Mouse (Mus musculus) MEL (cell line): ENCODE results near the gene Lgals3. TPM values are rescaled to one million over a fixed set of nuclear protein-coding genes. Genes with fewer than 3 reads are reported as not detected.

Source experiments
- DNase-seq: peaks from one replicate; pipeline ENCODE4 v3.0.0; 2011; ENCODE audit warnings: low read depth, low spot score
- H3K27ac ChIP-seq: 2 replicates; pipeline ENCODE4 v1.5.1; 2012; ENCODE audit warnings: low read depth, mild to moderate bottlenecking, control low read depth, low read length, moderate library complexity; ENCODE audit not compliant: control insufficient read depth
- H3K27me3 ChIP-seq, 2 experiments: fragments of 150-350 bp in 1 of 2; sonication (generic) in 1 of 2; 2 replicates each; pipeline ENCODE4 v1.6.1; 2012; ENCODE audit warnings: low read length in 2 of 2, mild to moderate bottlenecking in 2 of 2, improper control_type of control experiment in 1 of 2, moderate library complexity in 1 of 2; ENCODE audit not compliant: insufficient read depth in 2 of 2, control insufficient read depth in 1 of 2
- H3K36me3 ChIP-seq, 2 experiments: 2 replicates each; pipeline ENCODE4 v1.6.1; 2012 to 2014; ENCODE audit warnings: low read length in 2 of 2, improper control_type of control experiment in 1 of 2, inconsistent platforms in 1 of 2, mild to moderate bottlenecking in 1 of 2; ENCODE audit not compliant: insufficient read depth in 2 of 2, control insufficient read depth in 1 of 2
- H3K4me1 ChIP-seq, 2 experiments: fragments of 150-350 bp in 1 of 2; sonication (generic) in 1 of 2; 2 replicates each; pipeline ENCODE4 v1.6.1; 2012; ENCODE audit warnings: low read length in 2 of 2, improper control_type of control experiment in 1 of 2, mild to moderate bottlenecking in 1 of 2; ENCODE audit not compliant: insufficient read depth in 2 of 2, control insufficient read depth in 1 of 2
- H3K4me3 ChIP-seq, 2 experiments: fragments of 150-350 bp in 1 of 2; sonication (generic) in 1 of 2; 2 replicates each; pipeline ENCODE4 v1.5.1; 2012; ENCODE audit warnings: low read depth in 2 of 2, low read length in 2 of 2, mild to moderate bottlenecking in 2 of 2, moderate library complexity in 2 of 2, control low read depth in 1 of 2, improper control_type of control experiment in 1 of 2; ENCODE audit not compliant: control insufficient read depth in 1 of 2, insufficient read depth in 1 of 2
- H3K79me2 ChIP-seq: 2 replicates; pipeline ENCODE4 v1.6.1; 2012; ENCODE audit warnings: mild to moderate bottlenecking, low read length, moderate library complexity; ENCODE audit not compliant: control insufficient read depth, poor library complexity, insufficient read depth
- H3K9ac ChIP-seq: 2 replicates; pipeline ENCODE4 v1.6.1; 2012; ENCODE audit warnings: low read depth, mild to moderate bottlenecking, control low read depth, low read length, moderate library complexity; ENCODE audit not compliant: control insufficient read depth, poor library complexity, severe bottlenecking
- H3K9me3 ChIP-seq: fragments of 150-350 bp; sonication (generic); replicated peaks from 2 replicates; pipeline ENCODE4 v1.6.1; 2012; ENCODE audit warnings: mild to moderate bottlenecking, low read length, improper control_type of control experiment, moderate library complexity; ENCODE audit not compliant: insufficient read depth
- BHLHE40 ChIP-seq: IDR thresholded peaks from 2 replicates; pipeline ENCODE4 v1.6.1; 2012; ENCODE audit warnings: low read depth, mild to moderate bottlenecking, inconsistent platforms, low read length, improper control_type of control experiment, borderline replicate concordance
- CHD1 ChIP-seq: IDR thresholded peaks from 2 replicates; pipeline ENCODE4 v1.6.1; 2012; ENCODE audit warnings: low read depth, mild to moderate bottlenecking, inconsistent platforms, low read length, improper control_type of control experiment
- CHD2 ChIP-seq: IDR thresholded peaks from 2 replicates; pipeline ENCODE4 v1.6.1; 2011; ENCODE audit warnings: low read length, improper control_type of control experiment
- CTCF ChIP-seq, 3 experiments: IDR thresholded peaks in 2 of 3; conservative IDR thresholded peaks in 1 of 3; 2 replicates each; pipeline ENCODE4 v1.5.1; 2011 to 2012; ENCODE audit warnings: low read length in 3 of 3, low read depth in 2 of 3, mild to moderate bottlenecking in 2 of 3, improper control_type of control experiment in 1 of 3, inconsistent platforms in 1 of 3, mixed read lengths in 1 of 3, moderate library complexity in 1 of 3; ENCODE audit not compliant: control insufficient read depth in 1 of 3, insufficient read depth in 1 of 3, poor library complexity in 1 of 3, severe bottlenecking in 1 of 3
- E2F4 ChIP-seq: IDR thresholded peaks from 2 replicates; pipeline ENCODE4 v1.6.1; 2011; ENCODE audit warnings: low read depth, low read length, improper control_type of control experiment, borderline replicate concordance
- ELF1 ChIP-seq: IDR thresholded peaks from 2 replicates; pipeline ENCODE4 v1.6.1; 2014; ENCODE audit warnings: low read depth, mild to moderate bottlenecking, inconsistent platforms, low read length, improper control_type of control experiment, moderate library complexity
- EP300 ChIP-seq, 2 experiments: IDR thresholded peaks; 2 replicates each; pipeline ENCODE4 v1.6.1; 2011; ENCODE audit warnings: improper control_type of control experiment in 2 of 2, low read length in 2 of 2, low read depth in 1 of 2, mild to moderate bottlenecking in 1 of 2
- ETS1 ChIP-seq: IDR thresholded peaks from 2 replicates; pipeline ENCODE4 v1.6.1; 2012; ENCODE audit warnings: low read depth, mild to moderate bottlenecking, inconsistent platforms, low read length, improper control_type of control experiment, moderate library complexity
- GABPA ChIP-seq: IDR thresholded peaks from 2 replicates; pipeline ENCODE4 v1.6.1; 2012; ENCODE audit warnings: low read depth, mild to moderate bottlenecking, inconsistent platforms, low read length, improper control_type of control experiment, moderate library complexity
- GATA1 ChIP-seq: IDR thresholded peaks from 2 replicates; pipeline ENCODE4 v1.6.1; 2011; ENCODE audit warnings: low read depth, low read length, improper control_type of control experiment
- HCFC1 ChIP-seq: IDR thresholded peaks from 2 replicates; pipeline ENCODE4 v1.6.1; 2012; ENCODE audit warnings: low read depth, mild to moderate bottlenecking, inconsistent platforms, low read length, improper control_type of control experiment, moderate library complexity
- JUND ChIP-seq: IDR thresholded peaks from 2 replicates; pipeline ENCODE4 v1.6.1; 2011; ENCODE audit warnings: low read depth, mild to moderate bottlenecking, improper control_type of control experiment, low read length
- KAT2A ChIP-seq: conservative IDR thresholded peaks from 2 replicates; pipeline ENCODE4 v1.6.1; 2012; ENCODE audit warnings: low read depth, low read length, improper control_type of control experiment, inconsistent platforms
- MAFK ChIP-seq: IDR thresholded peaks from 2 replicates; pipeline ENCODE4 v1.6.1; 2011; ENCODE audit warnings: low read depth, mild to moderate bottlenecking, low read length, improper control_type of control experiment, borderline replicate concordance
- MAX ChIP-seq: IDR thresholded peaks from 2 replicates; pipeline ENCODE4 v1.6.1; 2011; ENCODE audit warnings: low read length, improper control_type of control experiment
- MEF2A ChIP-seq: IDR thresholded peaks from 2 replicates; pipeline ENCODE4 v1.6.1; 2014; ENCODE audit warnings: low read depth, mild to moderate bottlenecking, inconsistent platforms, low read length, improper control_type of control experiment; ENCODE audit not compliant: poor library complexity, insufficient replicate concordance, severe bottlenecking; ENCODE audit errors: extremely low read depth
- MXI1 ChIP-seq: IDR thresholded peaks from 2 replicates; pipeline ENCODE4 v1.6.1; 2011; ENCODE audit warnings: mild to moderate bottlenecking, low read depth, low read length, improper control_type of control experiment
- MYB ChIP-seq: IDR thresholded peaks from 2 replicates; pipeline ENCODE4 v1.6.1; 2011; ENCODE audit warnings: mild to moderate bottlenecking, low read depth, low read length, improper control_type of control experiment
- MYC ChIP-seq: IDR thresholded peaks from 2 replicates; pipeline ENCODE4 v1.6.1; 2011; ENCODE audit warnings: low read depth, mild to moderate bottlenecking, low read length, improper control_type of control experiment, moderate library complexity
- NRF1 ChIP-seq: IDR thresholded peaks from 2 replicates; pipeline ENCODE4 v1.6.1; 2014; ENCODE audit warnings: low read depth, mild to moderate bottlenecking, inconsistent platforms, low read length, improper control_type of control experiment, moderate library complexity; ENCODE audit not compliant: poor library complexity, insufficient read depth, severe bottlenecking
- POLR2A ChIP-seq, 2 experiments: IDR thresholded peaks; 2 replicates each; pipeline ENCODE4 v1.6.1; 2011 to 2012; ENCODE audit warnings: low read length in 2 of 2, mild to moderate bottlenecking in 2 of 2, control low read depth in 1 of 2, improper control_type of control experiment in 1 of 2, low read depth in 1 of 2, moderate library complexity in 1 of 2; ENCODE audit not compliant: control insufficient read depth in 1 of 2, insufficient read depth in 1 of 2, poor library complexity in 1 of 2
- POLR2AphosphoS2 ChIP-seq: IDR thresholded peaks from 2 replicates; pipeline ENCODE4 v1.6.1; 2011; ENCODE audit warnings: low read length, improper control_type of control experiment
- POLR2AphosphoS5 ChIP-seq: IDR thresholded peaks from 2 replicates; pipeline ENCODE4 v1.6.1; 2012; ENCODE audit warnings: low read depth, borderline replicate concordance, mild to moderate bottlenecking, inconsistent platforms, low read length, moderate library complexity, mixed read lengths
- RAD21 ChIP-seq: IDR thresholded peaks from 2 replicates; pipeline ENCODE4 v1.6.1; 2011; ENCODE audit warnings: mild to moderate bottlenecking, low read depth, low read length, improper control_type of control experiment
- RCOR1 ChIP-seq: IDR thresholded peaks from 2 replicates; pipeline ENCODE4 v1.6.1; 2012; ENCODE audit warnings: low read depth, mild to moderate bottlenecking, inconsistent platforms, low read length, improper control_type of control experiment
- SIN3A ChIP-seq: IDR thresholded peaks from 2 replicates; pipeline ENCODE4 v1.6.1; 2012; ENCODE audit warnings: low read length, improper control_type of control experiment, inconsistent platforms
- SMC3 ChIP-seq: IDR thresholded peaks from 2 replicates; pipeline ENCODE4 v1.6.1; 2011; ENCODE audit warnings: low read depth, low read length, improper control_type of control experiment
- TAL1 ChIP-seq: IDR thresholded peaks from 2 replicates; pipeline ENCODE4 v1.6.1; 2012; ENCODE audit warnings: mild to moderate bottlenecking, inconsistent platforms, low read length, moderate library complexity, mixed read lengths
- TBP ChIP-seq: IDR thresholded peaks from 2 replicates; pipeline ENCODE4 v1.8.0; 2011; ENCODE audit warnings: low read depth, low read length, improper control_type of control experiment
- TCF12 ChIP-seq: IDR thresholded peaks from 2 replicates; pipeline ENCODE4 v1.6.1; 2014; ENCODE audit warnings: low read depth, mild to moderate bottlenecking, inconsistent platforms, low read length, improper control_type of control experiment, moderate library complexity
- UBTF ChIP-seq: IDR thresholded peaks from 2 replicates; pipeline ENCODE4 v1.6.1; 2012; ENCODE audit warnings: low read depth, mild to moderate bottlenecking, inconsistent platforms, low read length, improper control_type of control experiment, moderate library complexity, borderline replicate concordance; ENCODE audit not compliant: insufficient read depth
- USF1 ChIP-seq: IDR thresholded peaks from 2 replicates; pipeline ENCODE4 v1.6.1; 2014; ENCODE audit warnings: low read depth, mild to moderate bottlenecking, inconsistent platforms, low read length, improper control_type of control experiment, moderate library complexity
- USF2 ChIP-seq, 2 experiments: IDR thresholded peaks; 2 replicates each; pipeline ENCODE4 v1.6.1; 2011 to 2012; ENCODE audit warnings: improper control_type of control experiment in 2 of 2, low read length in 2 of 2, borderline replicate concordance in 1 of 2, inconsistent platforms in 1 of 2, low read depth in 1 of 2, mild to moderate bottlenecking in 1 of 2; ENCODE audit not compliant: insufficient read depth in 1 of 2
- ZC3H11A ChIP-seq: IDR thresholded peaks from 2 replicates; pipeline ENCODE4 v1.6.1; 2012; ENCODE audit warnings: low read depth, mild to moderate bottlenecking, inconsistent platforms, low read length, improper control_type of control experiment
- ZKSCAN1 ChIP-seq: IDR thresholded peaks from 2 replicates; pipeline ENCODE4 v1.6.1; 2012; ENCODE audit warnings: low read depth, mild to moderate bottlenecking, inconsistent platforms, low read length, improper control_type of control experiment, moderate library complexity
- ZNF384 ChIP-seq: IDR thresholded peaks from 2 replicates; pipeline ENCODE4 v1.6.1; 2012; ENCODE audit warnings: low read depth, mild to moderate bottlenecking, inconsistent platforms, low read length, improper control_type of control experiment
- polyA plus RNA-seq, 2 experiments: library from polyadenylated mRNA; stranded (reverse) in 1 of 2; unstranded in 1 of 2; fragments of >175 nt in 1 of 2; fragments of >200 nt in 1 of 2; gene quantifications; 2 replicates each; pipeline versions ENCODE4 v1.2.1 to v1.2.4; 2012; ENCODE audit warnings: low replicate concordance in 2 of 2, low read depth in 1 of 2; ENCODE audit not compliant: insufficient read length in 2 of 2, insufficient read depth in 1 of 2, missing spikeins in 1 of 2
- total RNA-seq: library from RNA; depleted of rRNA; stranded (reverse); fragments of 300-350 nt; gene quantifications from 2 replicates; pipeline ENCODE4 v1.2.3, GENCODE M21; 2012

Gene Lgals3
- total and polyA plus RNA-seq, 3 experiments: 0.12 to 1.8 TPM; not detected in 1

- H3K27me3 ChIP-seq: peaks cover 0 to 3% of the 10 kb centered on the region in 2 experiments; a peak in 2 of 4 replicates
- peak overlapping the region; percentile 36 to 61 for H3K4me3 ChIP-seq
- peaks cover 2% of the 10 kb centered on the region in 2 experiments; a peak in 2 of 4 replicates for H3K36me3 ChIP-seq
- peak; percentile 93 for DNase-seq
- H3K4me1 ChIP-seq: peaks cover 0 to 8% of the 10 kb centered on the region in 2 experiments; a peak in 2 of 4 replicates
- peaks cover 10% of the 10 kb centered on the region for H3K79me2 ChIP-seq
- H3K9ac ChIP-seq: peak overlapping the region; percentile 72
- no peaks in the 10 kb centered on the region for H3K9me3 ChIP-seq
- no peak overlapping the region for H3K27ac ChIP-seq
- TF ChIP-seq ZNF384 (peak; percentile 63; the same call in 1 of the 2 replicates), ETS1 (peak; percentile 54; the same call in 1 of the 2 replicates), MEF2A (no peak), SMC3 (peak; percentile 44), ZC3H11A (peak; percentile 22; the same call in 1 of the 2 replicates), CHD1 (no peak), POLR2AphosphoS5 (no peak), BHLHE40 (no peak), KAT2A (no peak), USF1 (no peak), CHD2 (no peak), POLR2AphosphoS2 (no peak), HCFC1 (peak; percentile 48; the same call in 1 of the 2 replicates), GATA1 (no peak), TAL1 (no peak), UBTF (0 out of 2 replicates have a peak, but pooled peaks have one; percentile 51), MYB (no peak), JUND (no peak), ELF1 (no peak), MXI1 (0 out of 2 replicates have a peak, but pooled peaks have one; percentile 35), NRF1 (no peak), E2F4 (no peak), EP300 (IDR thresholded peaks at IDR 0.05; ENCODE audit: low read depth in 1 of 2, low read length in 2 of 2) (no peak), GABPA (no peak), TCF12 (no peak), MAX (no peak), USF2 (IDR thresholded peaks at IDR 0.05; ENCODE audit: borderline replicate concordance in 1 of 2, insufficient read depth in 1 of 2, low read depth in 1 of 2, low read length in 2 of 2) (no peak), RCOR1 (no peak), RAD21 (peak; percentile 49), CTCF (IDR thresholded peaks at IDR 0.05 in 2 of 3, conservative IDR thresholded peaks at IDR 0.05 in 1 of 3; ENCODE audit: control insufficient read depth in 1 of 3, insufficient read depth in 1 of 3, low read depth in 2 of 3, low read length in 3 of 3, poor library complexity in 1 of 3, severe bottlenecking in 1 of 3) (peak; percentile 20 to 78 (median 72); a peak in 5 of 6 replicates), MAFK (no peak), MYC (no peak), ZKSCAN1 (no peak), POLR2A (IDR thresholded peaks at IDR 0.05; ENCODE audit: control insufficient read depth in 1 of 2, insufficient read depth in 1 of 2, low read depth in 1 of 2, low read length in 2 of 2, poor library complexity in 1 of 2) (peak in 1 of 2 experiments; percentile 50; a peak in 1 of 4 replicates), TBP (peak; percentile 47; the same call in 1 of the 2 replicates), SIN3A (peak; percentile 67)
Measured at GRCm38 (mm10) chr14:47419723-47420276, 52.2 kb downstream of the Lgals3 start.
